Mouse (Mus musculus) myocyte (in vitro differentiated cells): ENCODE measurements around the gene Ctf2. TPM values are rescaled to one million over a fixed set of nuclear protein-coding genes. Genes with fewer than 3 reads are reported as not detected.

Experiments
- H3K27me3 ChIP-seq: one replicate; pipeline ENCODE4 v1.6.1; 2011; ENCODE audit not compliant: control insufficient read depth, insufficient read depth, insufficient read length
- H3K36me3 ChIP-seq: one replicate; pipeline ENCODE4 v1.6.1; 2011; ENCODE audit not compliant: control insufficient read depth, insufficient read depth
- H3K4me2 ChIP-seq: one replicate; pipeline ENCODE4 v1.6.1; 2011; ENCODE audit warnings: low read depth, control low read depth
- H3K4me3 ChIP-seq: one replicate; pipeline ENCODE4 v1.5.1; 2011; ENCODE audit warnings: mild to moderate bottlenecking, control low read depth, moderate library complexity
- H3K79me2 ChIP-seq: one replicate; pipeline ENCODE4 v1.6.1; 2011; ENCODE audit not compliant: control insufficient read depth, insufficient read depth
- H3ac ChIP-seq: one replicate; pipeline ENCODE4 v1.6.1; 2011; ENCODE audit not compliant: control insufficient read depth, insufficient read length
- CEBPB ChIP-seq: IDR thresholded peaks from 2 replicates; pipeline ENCODE4 v1.6.1; 2011; ENCODE audit warnings: mild to moderate bottlenecking, moderate library complexity; ENCODE audit not compliant: poor library complexity, insufficient read depth, severe bottlenecking
- E2F4 ChIP-seq: IDR thresholded peaks from one replicate; pipeline ENCODE4 v1.6.1; 2011; ENCODE audit warnings: mild to moderate bottlenecking, control low read depth, moderate library complexity; ENCODE audit not compliant: insufficient read depth
- MAX ChIP-seq: IDR thresholded peaks from one replicate; pipeline ENCODE4 v1.6.1; 2011; ENCODE audit warnings: low read depth, mild to moderate bottlenecking, control low read depth
- MYOD1 ChIP-seq, 3 experiments: IDR thresholded peaks; one replicate each; pipeline ENCODE4 v1.6.1; 2011; ENCODE audit warnings: control low read depth in 2 of 3, low read depth in 2 of 3, mild to moderate bottlenecking in 2 of 3, moderate library complexity in 1 of 3; ENCODE audit not compliant: insufficient read length in 2 of 3, control insufficient read depth in 1 of 3
- MYOG ChIP-seq, 3 experiments: IDR thresholded peaks; one replicate each; pipeline ENCODE4 v1.6.1; 2011; ENCODE audit warnings: control low read depth in 2 of 3, low read depth in 2 of 3, mild to moderate bottlenecking in 2 of 3; ENCODE audit not compliant: insufficient read length in 2 of 3, control insufficient read depth in 1 of 3, insufficient read depth in 1 of 3
- POLR2A ChIP-seq: IDR thresholded peaks from one replicate; pipeline ENCODE4 v1.6.1; 2011; ENCODE audit warnings: low read depth, mild to moderate bottlenecking, control low read depth, moderate library complexity; ENCODE audit not compliant: insufficient read length
- POLR2AphosphoS2 ChIP-seq: IDR thresholded peaks from one replicate; pipeline ENCODE4 v1.6.1; 2011; ENCODE audit warnings: low read depth, control low read depth; ENCODE audit not compliant: insufficient read length
- REST ChIP-seq: IDR thresholded peaks from one replicate; pipeline ENCODE4 v1.6.1; 2011; ENCODE audit warnings: mild to moderate bottlenecking, control low read depth, moderate library complexity; ENCODE audit not compliant: insufficient read depth, insufficient read length
- SRF ChIP-seq: IDR thresholded peaks from one replicate; pipeline ENCODE4 v1.6.1; 2011; ENCODE audit warnings: low read depth; ENCODE audit not compliant: control insufficient read depth, insufficient read length
- TCF12 ChIP-seq: IDR thresholded peaks from one replicate; pipeline ENCODE4 v1.6.1; 2011; ENCODE audit warnings: mild to moderate bottlenecking, control low read depth; ENCODE audit not compliant: poor library complexity, insufficient read depth, severe bottlenecking
- TCF3 ChIP-seq: IDR thresholded peaks from one replicate; pipeline ENCODE4 v1.6.1; 2011; ENCODE audit warnings: low read depth, control low read depth; ENCODE audit not compliant: insufficient read length
- USF1 ChIP-seq: IDR thresholded peaks from one replicate; pipeline ENCODE4 v1.6.1; 2011; ENCODE audit warnings: low read depth, mild to moderate bottlenecking, control low read depth, moderate library complexity
- polyA plus RNA-seq: library from polyadenylated mRNA; unstranded; fragments of >200 nt; fragmentation: generic; extraction: Trizol; gene quantifications from one replicate; pipeline ENCODE4 v1.2.1, GENCODE M21; 2012; ENCODE audit warnings: missing spikeins

Ctf2 gene
- polyA plus RNA-seq, 1 experiment, result 0.14 TPM

- Histone ChIP-seq H3K27me3 (no peaks in the 10 kb centered on the region), H3K4me2 (no peak overlapping the region), H3ac (no peak overlapping the region), H3K36me3 (peaks cover 11% of the 10 kb centered on the region), H3K4me3 (no peak overlapping the region), H3K79me2 (peaks cover 17% of the 10 kb centered on the region)
- no peak for TF ChIP-seq POLR2AphosphoS2
- no peak for TF ChIP-seq USF1
- TF ChIP-seq REST, result no peak
- TF ChIP-seq TCF12, result no peak
- no peak for TF ChIP-seq MYOD1 (IDR thresholded peaks at IDR 0.05; ENCODE audit: control insufficient read depth in 1 of 3, insufficient read length in 2 of 3, low read depth in 2 of 3)
- TF ChIP-seq MAX, result no peak
- no peak for TF ChIP-seq CEBPB
- no peak for TF ChIP-seq E2F4
- no peak for TF ChIP-seq POLR2A
- no peak for TF ChIP-seq SRF
- TF ChIP-seq TCF3, result no peak
- no peak for TF ChIP-seq MYOG (IDR thresholded peaks at IDR 0.05; ENCODE audit: control insufficient read depth in 1 of 3, insufficient read depth in 1 of 3, insufficient read length in 2 of 3, low read depth in 2 of 3)
Observed at GRCm38 (mm10) chr7:127705706-127706105, 26.3 kb downstream of the Ctf2 start.

GRCm38 (mm10) chr7:127704598-127704997, 27.4 kb downstream of the Ctf2 start:
- Histone ChIP-seq H3K27me3 (no peaks in the 10 kb centered on the region), H3K36me3 (peaks cover 11% of the 10 kb centered on the region), H3K4me2 (no peak overlapping the region), H3K4me3 (no peak overlapping the region), H3K79me2 (peaks cover 17% of the 10 kb centered on the region), H3ac (no peak overlapping the region)
- no peak for TF ChIP-seq TCF3
- no peak for TF ChIP-seq MYOD1 (IDR thresholded peaks at IDR 0.05; ENCODE audit: control insufficient read depth in 1 of 3, insufficient read length in 2 of 3, low read depth in 2 of 3)
- no peak for TF ChIP-seq POLR2A
- TF ChIP-seq E2F4, result no peak
- TF ChIP-seq MYOG (IDR thresholded peaks at IDR 0.05; ENCODE audit: control insufficient read depth in 1 of 3, insufficient read depth in 1 of 3, insufficient read length in 2 of 3, low read depth in 2 of 3), result no peak
- TF ChIP-seq POLR2AphosphoS2, result no peak
- no peak for TF ChIP-seq USF1
- TF ChIP-seq TCF12, result no peak
- no peak for TF ChIP-seq SRF
- TF ChIP-seq MAX, result no peak
- no peak for TF ChIP-seq REST
- TF ChIP-seq CEBPB, result no peak

DNA sequence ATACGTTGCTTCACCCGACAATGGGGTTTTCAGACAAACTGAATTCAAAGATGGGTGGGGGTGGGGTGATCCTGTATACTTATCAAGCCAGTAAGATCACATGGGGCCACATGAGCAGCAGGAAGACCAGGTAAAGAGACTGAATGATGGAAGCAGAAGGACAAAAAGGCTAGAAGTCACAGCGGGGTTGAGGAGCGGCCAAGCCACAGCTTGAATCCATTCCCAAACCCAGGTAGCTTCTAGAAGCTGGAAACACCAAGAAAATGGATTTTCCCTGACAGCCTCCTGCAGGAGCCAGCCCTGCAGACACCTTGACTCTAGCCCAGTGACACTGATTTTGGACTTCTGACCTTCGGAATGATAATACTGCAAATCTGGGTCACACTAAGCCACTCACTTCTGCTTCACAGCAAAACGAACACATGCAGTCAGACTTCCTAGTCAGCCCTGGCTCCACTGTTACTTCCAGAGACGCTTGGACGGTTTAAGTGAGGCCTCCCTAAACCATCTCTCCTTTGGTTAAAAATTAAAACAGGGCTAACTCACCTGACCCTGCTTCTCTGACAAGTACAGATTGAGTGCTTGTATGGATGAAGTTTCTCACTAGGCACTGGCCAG, 28.3 kb downstream of the Ctf2 start:
- Histone ChIP-seq H3K27me3 (no peaks in the 10 kb centered on the region), H3K4me3 (no peak overlapping the region), H3K79me2 (peaks cover 17% of the 10 kb centered on the region), H3K36me3 (peaks cover 11% of the 10 kb centered on the region), H3K4me2 (no peak overlapping the region), H3ac (no peak overlapping the region)
- TF ChIP-seq TCF3 (no peak), USF1 (no peak), POLR2AphosphoS2 (no peak), SRF (no peak), MYOD1 (IDR thresholded peaks at IDR 0.05; ENCODE audit: control insufficient read depth in 1 of 3, insufficient read length in 2 of 3, low read depth in 2 of 3) (no peak), POLR2A (no peak), TCF12 (no peak), CEBPB (no peak), E2F4 (no peak), MAX (no peak), REST (no peak), MYOG (IDR thresholded peaks at IDR 0.05; ENCODE audit: control insufficient read depth in 1 of 3, insufficient read depth in 1 of 3, insufficient read length in 2 of 3, low read depth in 2 of 3) (no peak)

DNA sequence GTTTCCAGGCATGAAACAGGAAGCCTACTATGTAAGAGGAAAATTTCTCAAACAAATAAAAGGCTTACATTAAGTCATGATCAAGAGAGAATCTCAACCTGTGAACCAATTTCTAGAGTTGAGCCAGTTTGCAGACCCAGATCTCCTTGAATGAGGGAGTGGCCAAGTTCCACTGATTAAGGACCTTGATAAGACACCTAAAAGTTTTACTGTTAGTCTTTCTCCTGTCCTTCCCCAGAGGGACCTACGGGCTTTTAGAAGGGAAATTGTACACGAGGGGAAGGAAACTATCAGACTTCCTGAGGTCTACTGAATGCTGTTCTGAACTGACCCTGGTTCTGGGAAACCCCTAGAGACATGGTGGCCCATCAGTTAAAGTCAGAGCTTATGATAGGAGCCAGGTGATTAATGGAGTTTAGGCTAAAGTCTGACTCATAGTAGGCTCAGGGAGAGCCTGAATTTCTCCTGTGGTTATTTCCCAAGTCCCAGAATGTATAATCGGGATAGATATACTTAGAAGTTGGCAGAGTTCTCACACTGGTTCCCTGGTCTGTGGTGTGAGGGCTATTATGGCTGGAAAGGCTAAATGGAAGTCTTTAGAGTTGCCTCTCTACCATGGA, 31.1 kb downstream of the Ctf2 start:
- Histone ChIP-seq H3K27me3 (no peaks in the 10 kb centered on the region), H3K4me2 (no peak overlapping the region), H3K36me3 (peaks cover 11% of the 10 kb centered on the region), H3K79me2 (no peaks in the 10 kb centered on the region), H3K4me3 (no peak overlapping the region), H3ac (no peak overlapping the region)
- no peak for TF ChIP-seq E2F4
- no peak for TF ChIP-seq USF1
- TF ChIP-seq MAX, result no peak
- no peak for TF ChIP-seq SRF
- no peak for TF ChIP-seq CEBPB
- no peak for TF ChIP-seq REST
- TF ChIP-seq MYOG (IDR thresholded peaks at IDR 0.05; ENCODE audit: control insufficient read depth in 1 of 3, insufficient read depth in 1 of 3, insufficient read length in 2 of 3, low read depth in 2 of 3), result no peak
- TF ChIP-seq POLR2A, result no peak
- no peak for TF ChIP-seq MYOD1 (IDR thresholded peaks at IDR 0.05; ENCODE audit: control insufficient read depth in 1 of 3, insufficient read length in 2 of 3, low read depth in 2 of 3)
- no peak for TF ChIP-seq TCF12
- no peak for TF ChIP-seq POLR2AphosphoS2
- no peak for TF ChIP-seq TCF3
